Mouse (Mus musculus) cerebellum, adult 2 months (tissue): ENCODE measurements at regions not wholly inside any gene's neighbourhood (a gene's known extent, or its start where the extent isn't known, plus 50 kb on each side); places are given as distances from the start of the nearest gene placed in this dataset.

Experiments
- CTCF ChIP-seq: fragments of 200-500 bp; IDR thresholded peaks from 2 replicates; pipeline ENCODE4 v1.5.1; 2011; ENCODE audit warnings: low read depth, mild to moderate bottlenecking, control low read depth, low read length, moderate library complexity, borderline replicate concordance; ENCODE audit not compliant: insufficient read depth
- POLR2A ChIP-seq: fragments of 200-500 bp; IDR thresholded peaks from 2 replicates; pipeline ENCODE4 v1.6.1; 2011; ENCODE audit warnings: low read length, control low read depth, borderline replicate concordance; ENCODE audit not compliant: insufficient read depth

- no peak for TF ChIP-seq CTCF
- TF ChIP-seq POLR2A: no peak
These were observed 377.4 kb downstream of the Ice1 start for GRCm38 (mm10) chr13:70260003-70260496.
